Mouse (Mus musculus) lung, postnatal 0 days (tissue): ENCODE measurements around the gene Cers1.

Experiments used
- CTCF ChIP-seq: IDR thresholded peaks from 2 replicates; pipeline ENCODE4 v1.5.1; 2016; ENCODE audit warnings: antibody characterized with exemption, mild to moderate bottlenecking
- EP300 ChIP-seq: IDR thresholded peaks from 2 replicates; pipeline ENCODE4 v1.6.1; 2016; ENCODE audit warnings: antibody characterized with exemption, mild to moderate bottlenecking, control low read depth

DNA sequence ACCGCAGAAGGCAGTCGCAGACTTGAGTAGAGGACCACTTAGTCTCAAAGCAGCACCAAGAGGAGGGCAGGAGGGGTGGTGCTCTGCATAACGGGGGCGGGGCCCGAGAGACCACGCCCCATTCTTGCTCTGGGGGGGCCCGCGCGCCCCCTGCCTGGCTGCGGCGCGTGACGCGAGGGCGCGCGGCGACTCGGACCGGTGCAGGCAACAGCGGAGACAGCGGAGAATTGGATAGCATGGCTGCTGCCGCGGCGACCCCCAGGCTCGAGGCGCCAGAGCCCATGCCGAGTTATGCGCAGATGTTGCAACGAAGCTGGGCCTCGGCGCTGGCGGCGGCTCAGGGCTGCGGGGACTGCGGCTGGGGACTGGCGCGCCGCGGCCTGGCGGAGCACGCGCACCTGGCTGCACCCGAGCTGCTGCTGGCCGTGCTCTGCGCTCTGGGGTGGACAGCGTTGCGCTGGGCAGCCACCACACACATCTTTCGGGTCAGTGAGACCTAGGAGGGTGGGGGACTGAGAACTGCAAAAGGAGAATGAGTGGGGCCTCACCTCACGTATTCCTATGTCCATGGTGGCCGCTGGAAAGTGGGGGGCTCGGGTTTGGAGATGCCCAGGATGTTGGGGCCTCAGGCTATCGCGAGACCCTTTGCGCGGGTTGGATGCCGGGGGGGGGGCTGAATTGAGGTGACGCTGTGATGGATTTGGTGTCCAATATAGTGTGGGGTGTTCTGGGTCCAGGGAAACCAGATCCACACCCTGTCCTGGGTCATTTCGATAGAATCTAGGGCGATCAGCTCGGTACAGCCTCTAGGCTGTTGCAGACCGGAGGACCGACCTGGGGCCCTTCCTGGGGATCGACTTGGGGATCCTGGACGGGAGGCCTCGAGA, at the start of gene Cers1:
- TF ChIP-seq CTCF (no peak), EP300 (no peak)
